Mouse (Mus musculus) left cerebral cortex, adult 8-10 months (tissue): ENCODE results near the gene P2rx2. TPM values are rescaled to one million over a fixed set of nuclear protein-coding genes. Genes with fewer than 3 reads are reported as not detected.

Source experiments
- DNase-seq, 2 experiments: peaks; one replicate each; pipeline ENCODE4 v3.0.0; 2022; ENCODE audit warnings: low spot score in 2 of 2
- total RNA-seq, 4 experiments: library from RNA; stranded (reverse); gene quantifications; 2 replicates each; pipeline ENCODE4 v1.2.4; 2022

P2rx2 gene
- total RNA-seq, 4 experiments from 2014 or later = 0.32 TPM; not detected in 3

DNA sequence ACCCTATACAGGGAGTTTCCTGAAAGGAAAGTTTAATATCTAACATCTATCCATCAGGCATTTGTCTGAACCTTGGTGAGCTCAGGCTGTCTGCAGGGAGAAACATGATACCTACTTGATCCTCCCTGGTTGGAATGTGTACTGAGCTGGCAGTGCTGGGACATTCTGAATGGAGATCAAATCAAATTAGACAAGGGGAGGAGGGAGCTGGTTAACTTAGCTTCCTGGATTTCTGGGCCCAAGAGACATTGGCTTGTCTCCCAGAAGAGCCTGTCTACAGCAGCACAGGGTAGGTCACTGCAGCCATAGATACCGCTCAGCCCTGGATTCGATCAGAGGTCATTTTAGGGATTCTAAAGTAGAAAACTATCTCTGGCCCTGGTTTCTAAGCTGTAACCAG, 4.2 kb downstream of the P2rx2 start:
- no peak for DNase-seq

DNA sequence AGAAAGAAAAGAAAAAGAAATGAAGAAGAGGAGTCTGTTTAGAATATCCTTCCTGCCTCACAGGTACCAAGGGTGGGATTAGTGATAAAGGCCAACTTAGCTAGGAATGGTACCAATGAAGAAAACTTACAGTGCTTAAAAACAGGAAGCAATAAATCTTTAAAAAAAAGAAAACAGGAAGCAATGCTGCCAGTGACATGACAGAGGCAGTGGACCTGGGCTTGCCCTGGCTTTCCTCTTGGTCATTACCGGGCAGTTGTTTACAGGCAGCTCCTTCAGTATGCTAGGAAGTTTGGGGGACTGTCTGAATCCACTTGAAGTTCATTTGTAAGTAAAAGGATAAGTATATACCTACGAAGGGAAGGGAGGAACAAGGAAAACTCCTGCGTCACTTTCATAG, 12.5 kb downstream of the P2rx2 start:
- DNase-seq = no peak

DNA sequence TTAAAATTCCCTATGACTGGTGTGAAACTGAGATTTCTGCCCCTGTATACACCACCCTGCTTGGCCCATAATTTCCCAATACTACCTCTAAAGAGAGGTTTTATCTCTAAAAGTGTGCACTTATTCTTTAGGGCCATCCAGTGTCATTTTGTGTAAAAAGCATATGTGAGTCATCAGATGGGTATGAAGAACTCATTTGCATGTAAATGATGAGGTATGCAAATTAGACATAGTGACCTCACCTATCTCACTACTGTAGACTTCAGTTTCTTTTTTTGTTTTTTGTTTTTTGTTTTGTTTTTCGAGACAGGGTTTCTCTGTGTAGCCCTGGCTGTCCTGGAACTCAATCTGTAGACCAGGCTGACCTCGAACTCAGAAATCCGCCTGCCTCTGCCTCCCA, 29.9 kb downstream of the P2rx2 start:
- no peak for DNase-seq

DNA sequence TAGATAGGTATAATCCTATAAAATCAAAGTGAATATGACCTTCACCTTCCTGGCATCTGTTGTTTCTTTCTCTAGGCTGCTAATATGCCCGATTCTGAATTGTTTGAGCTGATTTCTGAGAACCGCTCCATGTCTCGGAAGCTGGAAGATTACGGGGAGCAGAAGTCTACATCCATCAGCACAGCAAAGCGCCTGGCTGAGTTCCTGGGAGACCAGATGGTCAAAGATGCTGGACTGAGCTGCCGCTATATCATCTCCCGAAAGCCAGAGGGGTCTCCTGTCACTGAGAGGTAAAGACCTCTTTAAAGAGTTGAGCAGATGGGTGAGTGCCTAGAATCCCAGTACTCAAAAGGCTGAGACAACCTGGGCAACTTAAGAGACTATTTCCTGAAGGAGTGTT, 34.2 kb downstream of the P2rx2 start:
- no peak for DNase-seq

DNA sequence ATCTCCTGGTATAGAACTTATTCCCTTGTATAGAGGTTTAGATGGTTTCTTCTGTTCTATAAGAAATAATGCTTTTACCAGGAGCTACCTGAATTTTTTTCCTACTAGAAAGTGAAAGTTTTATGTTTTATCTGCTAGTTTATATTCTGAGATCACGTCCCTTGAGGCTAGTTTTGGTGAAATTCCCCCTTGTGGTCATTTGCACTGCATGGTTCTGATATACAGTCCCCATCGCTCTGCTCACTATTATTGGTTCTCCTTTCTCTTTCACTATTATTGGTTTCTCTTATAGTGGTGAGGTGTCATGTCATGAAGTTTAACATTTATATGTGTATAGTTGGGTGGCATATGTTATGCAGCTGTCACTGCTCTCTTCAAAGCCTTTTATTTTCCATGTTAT, 42.4 kb downstream of the P2rx2 start:
- no peak for DNase-seq

DNA sequence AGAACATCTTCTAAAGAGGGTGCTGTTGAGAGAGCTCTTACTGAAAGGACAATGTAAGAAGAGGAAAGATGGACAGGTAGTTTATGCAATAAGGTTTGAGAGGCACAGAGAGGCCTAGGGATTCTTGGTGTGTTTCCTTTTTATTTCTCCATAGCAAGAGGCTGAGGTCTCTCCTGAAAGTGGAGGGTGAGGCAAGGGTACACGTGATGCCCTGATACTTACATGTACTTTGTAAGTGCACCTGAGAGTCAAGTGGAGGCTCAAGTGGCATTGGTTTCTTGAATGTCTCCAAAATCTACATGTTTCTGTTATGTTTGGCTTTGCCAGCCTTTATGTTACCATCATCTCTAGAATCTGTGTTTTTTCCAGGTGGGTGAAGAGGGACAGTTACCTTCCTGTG, 46.4 kb downstream of the P2rx2 start:
- DNase-seq = no peak

DNA sequence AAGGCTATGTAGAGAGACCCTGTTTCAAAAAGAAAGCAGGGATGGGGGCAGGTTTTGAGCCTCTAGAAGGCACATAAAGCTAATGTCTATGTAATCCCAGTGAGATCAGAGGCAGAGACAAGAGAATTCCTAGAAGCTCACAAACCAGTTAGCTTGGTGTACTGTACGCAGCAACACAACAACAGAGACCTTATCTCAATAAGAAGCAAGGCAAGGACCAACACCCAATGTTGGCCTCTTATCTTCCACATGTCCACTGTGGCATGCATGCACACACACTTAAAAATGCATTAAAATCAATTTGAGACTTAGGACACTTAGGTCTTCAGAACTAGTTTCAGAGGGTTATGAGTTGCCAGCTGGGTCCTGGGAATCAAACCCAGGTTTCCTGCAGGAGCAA, 51.4 kb downstream of the P2rx2 start:
- no peak for DNase-seq

Other genes with a start within 250 kb of the P2rx2 start
- 1 to 10 TPM in 2 of 4 experiments, under 1 TPM in 2; 0.61 to 2.1 (median 1.2) TPM for gene Gm35315, start 248.8 kb downstream of the P2rx2 start, total RNA-seq
- 10 to 100 TPM; 10.2 to 15.1 (median 14.1) TPM for gene Plcxd1, start 243.2 kb downstream of the P2rx2 start, total RNA-seq
- gene Gtpbp6, start 235.0 kb downstream of the P2rx2 start, total RNA-seq = 10 to 100 TPM; 67.3 to 88.7 (median 83.2) TPM
- gene Zfp605, start 233.1 kb downstream of the P2rx2 start, total RNA-seq = 10 to 100 TPM; 15.0 to 19.2 (median 16.1) TPM
- gene Chfr, start 207.4 kb downstream of the P2rx2 start, total RNA-seq = 10 to 100 TPM; 41.8 to 50.5 (median 45.1) TPM
- gene Golga3, start 166.5 kb downstream of the P2rx2 start, total RNA-seq = 10 to 100 TPM; 46.4 to 48.0 (median 46.5) TPM
- 10 to 100 TPM; 34.5 to 42.7 (median 37.8) TPM for gene Ankle2, start 112.2 kb downstream of the P2rx2 start, total RNA-seq
- gene Pgam5, start 73.3 kb downstream of the P2rx2 start, total RNA-seq = 10 to 100 TPM; 50.0 to 60.1 (median 52.8) TPM
- gene Pxmp2, start 57.0 kb downstream of the P2rx2 start, total RNA-seq = 10 to 100 TPM in 1 of 4 experiments, 1 to 10 TPM in 3; 6.8 to 10.8 (median 8.8) TPM
- 1 to 10 TPM; 1.4 to 2.4 (median 1.9) TPM for gene Pole, start 56.9 kb downstream of the P2rx2 start, total RNA-seq
- gene Lrcol1, start 1.5 kb upstream of the P2rx2 start, total RNA-seq = not detected
- gene Fbrsl1, start 105.3 kb upstream of the P2rx2 start, total RNA-seq = 10 to 100 TPM; 60.3 to 72.8 (median 66.9) TPM
- gene Galnt9, start 201.1 kb upstream of the P2rx2 start, total RNA-seq = 10 to 100 TPM; 61.9 to 87.7 (median 73.3) TPM